Mouse (Mus musculus): ENCODE data around the gene Casp8ap2. TPM values are rescaled to one million over a fixed set of nuclear protein-coding genes. Genes with fewer than 3 reads are reported as not detected.

Gene Casp8ap2
- polyA plus RNA-seq, 1 experiment, result 4.7 TPM

- Histone ChIP-seq H3K4me1 (ENCODE audit: control insufficient read depth, insufficient read depth, low read length) (no peaks in the 10 kb centered on the region), H3K27ac (ENCODE audit: control insufficient read depth, insufficient read depth, low read depth, low read length) (no peak overlapping the region), H3K36me3 (ENCODE audit: control insufficient read depth, insufficient read depth, low read length) (no peaks in the 10 kb centered on the region), H3K4me3 (ENCODE audit: control insufficient read depth, low read depth, low read length) (no peak overlapping the region), H3K27me3 (ENCODE audit: control insufficient read depth, insufficient read depth, low read length) (no peaks in the 10 kb centered on the region)
- no peak for TF ChIP-seq CTCF (IDR thresholded peaks at IDR 0.05; ENCODE audit: control insufficient read depth, insufficient read depth, insufficient replicate concordance, low read depth, low read length)
- TF ChIP-seq POLR2A (IDR thresholded peaks at IDR 0.05; ENCODE audit: control insufficient read depth, low read depth, low read length), result no peak
Measured at GRCm38 (mm10) chr4:32574604-32575003, 40.6 kb upstream of the Casp8ap2 start.

- Histone ChIP-seq H3K36me3 (ENCODE audit: control insufficient read depth, insufficient read depth, low read length) (no peaks in the 10 kb centered on the region), H3K4me1 (ENCODE audit: control insufficient read depth, insufficient read depth, low read length) (no peaks in the 10 kb centered on the region), H3K27me3 (ENCODE audit: control insufficient read depth, insufficient read depth, low read length) (no peaks in the 10 kb centered on the region), H3K4me3 (ENCODE audit: control insufficient read depth, low read depth, low read length) (no peak overlapping the region), H3K27ac (ENCODE audit: control insufficient read depth, insufficient read depth, low read depth, low read length) (no peak overlapping the region)
- TF ChIP-seq CTCF (IDR thresholded peaks at IDR 0.05; ENCODE audit: control insufficient read depth, insufficient read depth, insufficient replicate concordance, low read depth, low read length) (no peak), POLR2A (IDR thresholded peaks at IDR 0.05; ENCODE audit: control insufficient read depth, low read depth, low read length) (no peak)
Measured at GRCm38 (mm10) chr4:32575165-32575564, 40.1 kb upstream of the Casp8ap2 start.

GRCm38 (mm10) chr4:32579850-32580249, 35.4 kb upstream of the Casp8ap2 start:
- no peak overlapping the region for H3K27ac ChIP-seq (ENCODE audit: control insufficient read depth, insufficient read depth, low read depth, low read length)
- no peaks in the 10 kb centered on the region for H3K36me3 ChIP-seq (ENCODE audit: control insufficient read depth, insufficient read depth, low read length)
- H3K27me3 ChIP-seq (ENCODE audit: control insufficient read depth, insufficient read depth, low read length), result no peaks in the 10 kb centered on the region
- no peaks in the 10 kb centered on the region for H3K4me1 ChIP-seq (ENCODE audit: control insufficient read depth, insufficient read depth, low read length)
- TF ChIP-seq CTCF (IDR thresholded peaks at IDR 0.05; ENCODE audit: control insufficient read depth, insufficient read depth, insufficient replicate concordance, low read depth, low read length), result no peak
- TF ChIP-seq POLR2A (IDR thresholded peaks at IDR 0.05; ENCODE audit: control insufficient read depth, low read depth, low read length), result no peak
- no peak overlapping the region for H3K4me3 ChIP-seq (ENCODE audit: control insufficient read depth, low read depth, low read length)

- H3K36me3 ChIP-seq (ENCODE audit: control insufficient read depth, insufficient read depth, low read length), result no peaks in the 10 kb centered on the region
- H3K27me3 ChIP-seq (ENCODE audit: control insufficient read depth, insufficient read depth, low read length), result no peaks in the 10 kb centered on the region
- no peaks in the 10 kb centered on the region for H3K4me1 ChIP-seq (ENCODE audit: control insufficient read depth, insufficient read depth, low read length)
- no peak overlapping the region for H3K4me3 ChIP-seq (ENCODE audit: control insufficient read depth, low read depth, low read length)
- TF ChIP-seq POLR2A (IDR thresholded peaks at IDR 0.05; ENCODE audit: control insufficient read depth, low read depth, low read length) (no peak), CTCF (IDR thresholded peaks at IDR 0.05; ENCODE audit: control insufficient read depth, insufficient read depth, insufficient replicate concordance, low read depth, low read length) (no peak)
- no peak overlapping the region for H3K27ac ChIP-seq (ENCODE audit: control insufficient read depth, insufficient read depth, low read depth, low read length)
Measured at GRCm38 (mm10) chr4:32584181-32584580, 31.1 kb upstream of the Casp8ap2 start.

GRCm38 (mm10) chr4:32586596-32586995, 28.7 kb upstream of the Casp8ap2 start:
- Histone ChIP-seq H3K27me3 (ENCODE audit: control insufficient read depth, insufficient read depth, low read length) (no peaks in the 10 kb centered on the region), H3K4me3 (ENCODE audit: control insufficient read depth, low read depth, low read length) (no peak overlapping the region), H3K36me3 (ENCODE audit: control insufficient read depth, insufficient read depth, low read length) (no peaks in the 10 kb centered on the region), H3K4me1 (ENCODE audit: control insufficient read depth, insufficient read depth, low read length) (no peaks in the 10 kb centered on the region), H3K27ac (ENCODE audit: control insufficient read depth, insufficient read depth, low read depth, low read length) (no peak overlapping the region)
- TF ChIP-seq CTCF (IDR thresholded peaks at IDR 0.05; ENCODE audit: control insufficient read depth, insufficient read depth, insufficient replicate concordance, low read depth, low read length), result peak; percentile 74; the same call in 1 of the 2 replicates
- TF ChIP-seq POLR2A (IDR thresholded peaks at IDR 0.05; ENCODE audit: control insufficient read depth, low read depth, low read length), result no peak

GRCm38 (mm10) chr4:32587543-32587942, 27.7 kb upstream of the Casp8ap2 start:
- no peak for TF ChIP-seq CTCF (IDR thresholded peaks at IDR 0.05; ENCODE audit: control insufficient read depth, insufficient read depth, insufficient replicate concordance, low read depth, low read length)
- no peak for TF ChIP-seq POLR2A (IDR thresholded peaks at IDR 0.05; ENCODE audit: control insufficient read depth, low read depth, low read length)
- H3K36me3 ChIP-seq (ENCODE audit: control insufficient read depth, insufficient read depth, low read length), result no peaks in the 10 kb centered on the region
- H3K4me1 ChIP-seq (ENCODE audit: control insufficient read depth, insufficient read depth, low read length), result no peaks in the 10 kb centered on the region
- no peak overlapping the region for H3K27ac ChIP-seq (ENCODE audit: control insufficient read depth, insufficient read depth, low read depth, low read length)
- no peak overlapping the region for H3K4me3 ChIP-seq (ENCODE audit: control insufficient read depth, low read depth, low read length)
- H3K27me3 ChIP-seq (ENCODE audit: control insufficient read depth, insufficient read depth, low read length), result no peaks in the 10 kb centered on the region

GRCm38 (mm10) chr4:32588237-32588636, 27.0 kb upstream of the Casp8ap2 start:
- H3K27ac ChIP-seq (ENCODE audit: control insufficient read depth, insufficient read depth, low read depth, low read length), result no peak overlapping the region
- no peaks in the 10 kb centered on the region for H3K27me3 ChIP-seq (ENCODE audit: control insufficient read depth, insufficient read depth, low read length)
- no peaks in the 10 kb centered on the region for H3K36me3 ChIP-seq (ENCODE audit: control insufficient read depth, insufficient read depth, low read length)
- no peak overlapping the region for H3K4me3 ChIP-seq (ENCODE audit: control insufficient read depth, low read depth, low read length)
- H3K4me1 ChIP-seq (ENCODE audit: control insufficient read depth, insufficient read depth, low read length), result no peaks in the 10 kb centered on the region
- no peak for TF ChIP-seq POLR2A (IDR thresholded peaks at IDR 0.05; ENCODE audit: control insufficient read depth, low read depth, low read length)
- no peak for TF ChIP-seq CTCF (IDR thresholded peaks at IDR 0.05; ENCODE audit: control insufficient read depth, insufficient read depth, insufficient replicate concordance, low read depth, low read length)

GRCm38 (mm10) chr4:32601135-32601534, 14.1 kb upstream of the Casp8ap2 start:
- Histone ChIP-seq H3K4me1 (ENCODE audit: control insufficient read depth, insufficient read depth, low read length) (peaks cover 5% of the 10 kb centered on the region), H3K36me3 (ENCODE audit: control insufficient read depth, insufficient read depth, low read length) (no peaks in the 10 kb centered on the region), H3K27ac (ENCODE audit: control insufficient read depth, insufficient read depth, low read depth, low read length) (no peak overlapping the region), H3K4me3 (ENCODE audit: control insufficient read depth, low read depth, low read length) (no peak overlapping the region), H3K27me3 (ENCODE audit: control insufficient read depth, insufficient read depth, low read length) (no peaks in the 10 kb centered on the region)
- TF ChIP-seq CTCF (IDR thresholded peaks at IDR 0.05; ENCODE audit: control insufficient read depth, insufficient read depth, insufficient replicate concordance, low read depth, low read length) (no peak), POLR2A (IDR thresholded peaks at IDR 0.05; ENCODE audit: control insufficient read depth, low read depth, low read length) (no peak)
